Mouse (Mus musculus) embryonic facial prominence, embryonic 15.5 days (tissue): Measurements from ENCODE around the gene Trp53rkb. TPM values are rescaled to one million over a fixed set of nuclear protein-coding genes. Genes with fewer than 3 reads are reported as not detected.

Experiments
- ATAC-seq: fragments of 200-750 bp; cut with Nextera tagmentation; 2 replicates; pipeline ENCODE4 v1.8.0; 2017; ENCODE audit warnings: low read depth, moderate TSS enrichment; ENCODE audit not compliant: insufficient number of reproducible peaks, low FRiP score, low TSS enrichment
- H3K27ac ChIP-seq: fragments of 300-500 bp; sonication (generic); replicated peaks from 2 replicates; pipeline ENCODE4 v1.5.1; 2015; ENCODE audit warnings: mild to moderate bottlenecking, inconsistent platforms
- H3K27me3 ChIP-seq: fragments of 300-500 bp; sonication (generic); 2 replicates; pipeline ENCODE4 v1.6.1; 2015; ENCODE audit warnings: inconsistent platforms
- H3K36me3 ChIP-seq: fragments of 300-500 bp; sonication (generic); 2 replicates; pipeline ENCODE4 v1.6.1; 2015; ENCODE audit warnings: mild to moderate bottlenecking, inconsistent platforms
- H3K4me1 ChIP-seq: fragments of 300-500 bp; sonication (generic); 2 replicates; pipeline ENCODE4 v1.6.1; 2015; ENCODE audit warnings: inconsistent platforms
- H3K4me2 ChIP-seq: fragments of 300-500 bp; sonication (generic); replicated peaks from 2 replicates; pipeline ENCODE4 v1.6.1; 2015; ENCODE audit warnings: mild to moderate bottlenecking, inconsistent platforms
- H3K4me3 ChIP-seq: fragments of 300-500 bp; sonication (generic); replicated peaks from 2 replicates; pipeline ENCODE4 v1.5.1; 2015; ENCODE audit warnings: mild to moderate bottlenecking, inconsistent platforms
- H3K9ac ChIP-seq: fragments of 300-500 bp; sonication (generic); 2 replicates; pipeline ENCODE4 v1.6.1; 2015; ENCODE audit warnings: inconsistent platforms
- H3K9me3 ChIP-seq: fragments of 300-500 bp; sonication (generic); replicated peaks from 2 replicates; pipeline ENCODE4 v1.6.1; 2016; ENCODE audit warnings: inconsistent platforms
- WGBS: fragments of 180-500 bp; shearing (Covaris S2); methylation state at CpG from one replicate; pipeline ENCODE4 v1.1.7; 2015; 5-methylcytosine and 5-hydroxymethylcytosine counted together
- polyA plus RNA-seq: library from polyadenylated mRNA; unstranded; fragments of >200 nt; fragmentation: Nextera tagmentation; extraction: Ambion mirVana; gene quantifications from 2 replicates; pipeline ENCODE4 v1.2.1, GENCODE M21; 2015

Trp53rkb gene
- polyA plus RNA-seq, 1 experiment from 2014 or later, result 7.2 TPM

GRCm38 (mm10) chr2:166819849-166820248, 27.5 kb downstream of the Trp53rkb start:
- 86% methylated on average over 8 of the region's 8 CpGs for WGBS
- no peak for ATAC-seq

GRCm38 (mm10) chr2:166820844-166821243, 28.5 kb downstream of the Trp53rkb start:
- Histone ChIP-seq H3K4me1 (no peaks in the 10 kb centered on the region; the same call in 1 of the 2 replicates), H3K4me2 (no peak overlapping the region), H3K9me3 (no peaks in the 10 kb centered on the region), H3K4me3 (no peak overlapping the region), H3K9ac (no peak overlapping the region), H3K36me3 (0 out of 2 replicates have a peak, but pooled peaks cover 3% of the 10 kb centered on the region), H3K27ac (no peak overlapping the region), H3K27me3 (no peaks in the 10 kb centered on the region)
- 70% methylated on average over 2 of the region's 2 CpGs for WGBS
- no peak for ATAC-seq

More at GRCm38 (mm10) chr2:166819849-166820248, 27.5 kb downstream of the Trp53rkb start:
- no peaks in the 10 kb centered on the region for H3K27me3 ChIP-seq
- no peak overlapping the region for H3K9ac ChIP-seq
- no peaks in the 10 kb centered on the region for H3K9me3 ChIP-seq
- no peak overlapping the region for H3K27ac ChIP-seq
- H3K4me1 ChIP-seq, result no peaks in the 10 kb centered on the region; the same call in 1 of the 2 replicates
- 0 out of 2 replicates have a peak, but pooled peaks cover 3% of the 10 kb centered on the region for H3K36me3 ChIP-seq
- no peak overlapping the region for H3K4me3 ChIP-seq
- H3K4me2 ChIP-seq, result no peak overlapping the region

- H3K9me3 ChIP-seq, result no peaks in the 10 kb centered on the region
- H3K36me3 ChIP-seq, result 0 out of 2 replicates have a peak, but pooled peaks cover 3% of the 10 kb centered on the region
- H3K4me3 ChIP-seq, result no peak overlapping the region
- H3K4me1 ChIP-seq, result no peaks in the 10 kb centered on the region; the same call in 1 of the 2 replicates
- H3K4me2 ChIP-seq, result no peak overlapping the region
- ATAC-seq, result no peak
- no peak overlapping the region for H3K27ac ChIP-seq
- 90% methylated on average over 3 of the region's 3 CpGs for WGBS
- H3K27me3 ChIP-seq, result no peaks in the 10 kb centered on the region
- no peak overlapping the region for H3K9ac ChIP-seq
These were observed 29.1 kb downstream of the Trp53rkb start for GRCm38 (mm10) chr2:166821406-166821805.

DNA sequence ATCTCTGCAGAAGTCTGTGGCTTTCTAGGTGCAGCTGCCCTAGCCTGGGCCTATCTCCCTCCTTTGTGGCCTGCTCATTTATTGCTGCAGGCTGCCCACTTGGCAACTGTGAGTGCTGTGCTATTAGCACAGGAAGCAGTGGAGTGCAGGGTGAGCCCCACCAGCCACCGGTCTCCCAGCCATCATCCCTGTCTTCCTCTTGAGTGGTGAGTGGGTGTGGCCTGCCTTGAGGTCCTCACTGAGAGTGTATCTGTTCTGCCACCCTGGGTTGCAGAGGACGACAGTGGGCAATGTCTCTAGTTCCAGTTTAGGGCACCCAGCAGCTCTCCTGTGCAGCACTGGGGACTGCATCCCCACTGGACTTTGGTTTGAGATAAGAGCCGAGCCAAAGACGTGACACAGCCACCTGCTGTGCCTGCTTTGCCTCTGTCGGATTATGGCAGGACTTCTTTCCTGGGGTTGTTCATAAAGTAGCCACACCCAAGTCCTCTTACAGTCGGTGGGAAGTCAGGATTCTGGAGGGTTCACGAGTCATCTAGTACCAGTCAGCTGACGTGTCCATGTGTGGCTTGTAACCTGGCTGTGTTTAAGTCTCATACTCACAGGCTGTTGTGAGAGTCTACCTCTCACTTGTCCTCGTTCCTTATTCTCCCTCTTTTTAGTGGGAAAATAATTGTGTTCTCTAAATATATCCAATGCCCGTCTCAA, 29.9 kb downstream of the Trp53rkb start:
- Histone ChIP-seq H3K27ac (no peak overlapping the region), H3K36me3 (0 out of 2 replicates have a peak, but pooled peaks cover 6% of the 10 kb centered on the region), H3K4me3 (no peak overlapping the region), H3K9me3 (no peaks in the 10 kb centered on the region), H3K27me3 (no peaks in the 10 kb centered on the region), H3K4me1 (no peaks in the 10 kb centered on the region; the same call in 1 of the 2 replicates), H3K4me2 (no peak overlapping the region), H3K9ac (no peak overlapping the region)
- 74% methylated on average over 10 of the region's 10 CpGs for WGBS
- ATAC-seq, result no peak

- ATAC-seq, result no peak
- H3K9ac ChIP-seq, result no peak overlapping the region
- no peaks in the 10 kb centered on the region; the same call in 1 of the 2 replicates for H3K4me1 ChIP-seq
- H3K4me2 ChIP-seq, result no peak overlapping the region
- H3K4me3 ChIP-seq, result no peak overlapping the region
- 75% methylated on average over 2 of the region's 2 CpGs for WGBS
- H3K36me3 ChIP-seq, result 0 out of 2 replicates have a peak, but pooled peaks cover 8% of the 10 kb centered on the region
- no peaks in the 10 kb centered on the region for H3K9me3 ChIP-seq
- H3K27ac ChIP-seq, result no peak overlapping the region
- no peaks in the 10 kb centered on the region for H3K27me3 ChIP-seq
These were observed 30.6 kb downstream of the Trp53rkb start for GRCm38 (mm10) chr2:166822901-166823300.

- Histone ChIP-seq H3K4me2 (no peak overlapping the region), H3K4me1 (no peaks in the 10 kb centered on the region; the same call in 1 of the 2 replicates), H3K9ac (no peak overlapping the region), H3K27me3 (no peaks in the 10 kb centered on the region), H3K36me3 (0 out of 2 replicates have a peak, but pooled peaks cover 8% of the 10 kb centered on the region), H3K9me3 (no peaks in the 10 kb centered on the region), H3K27ac (no peak overlapping the region), H3K4me3 (no peak overlapping the region)
- 85% methylated on average over 5 of the region's 5 CpGs for WGBS
- no peak for ATAC-seq
These were observed 32.1 kb downstream of the Trp53rkb start for GRCm38 (mm10) chr2:166824386-166824785.

GRCm38 (mm10) chr2:166824998-166825397, 32.7 kb downstream of the Trp53rkb start:
- H3K36me3 ChIP-seq, result 0 out of 2 replicates have a peak, but pooled peaks cover 8% of the 10 kb centered on the region
- no peak overlapping the region for H3K4me2 ChIP-seq
- no peaks in the 10 kb centered on the region; the same call in 1 of the 2 replicates for H3K4me1 ChIP-seq
- 90% methylated on average over 5 of the region's 5 CpGs for WGBS
- H3K9me3 ChIP-seq, result no peaks in the 10 kb centered on the region
- no peak overlapping the region for H3K4me3 ChIP-seq
- H3K27ac ChIP-seq, result no peak overlapping the region
- H3K9ac ChIP-seq, result no peak overlapping the region
- no peak for ATAC-seq
- no peaks in the 10 kb centered on the region for H3K27me3 ChIP-seq

GRCm38 (mm10) chr2:166826491-166827224, 34.3 kb downstream of the Trp53rkb start:
- Histone ChIP-seq H3K4me2 (no peak overlapping the region), H3K4me1 (no peaks in the 10 kb centered on the region), H3K36me3 (0 out of 2 replicates have a peak, but pooled peaks cover 8% of the 10 kb centered on the region), H3K4me3 (no peak overlapping the region), H3K9me3 (no peaks in the 10 kb centered on the region), H3K9ac (no peak overlapping the region), H3K27me3 (no peaks in the 10 kb centered on the region), H3K27ac (no peak overlapping the region)
- ATAC-seq, result no peak
- WGBS, result 85% methylated on average over 8 of the region's 8 CpGs

DNA sequence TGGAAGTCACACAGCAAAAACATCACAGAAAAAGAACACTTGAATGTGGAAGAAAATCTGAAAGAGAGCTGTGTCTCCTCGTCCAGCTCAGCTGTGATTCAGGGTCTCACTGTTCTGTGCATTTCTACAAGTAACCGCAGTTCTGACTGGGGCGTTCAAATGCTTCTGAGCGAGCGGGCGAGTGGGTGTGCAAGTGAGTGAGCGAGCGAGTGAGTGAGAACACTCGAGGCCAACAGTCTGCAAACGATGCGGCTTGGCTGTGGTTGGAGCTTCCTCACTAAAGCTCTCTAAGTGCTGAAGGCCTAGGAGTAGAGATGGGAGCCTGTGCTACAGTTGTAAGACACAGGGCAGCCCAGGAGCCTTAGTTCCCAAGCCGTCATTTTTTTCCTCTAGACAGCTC, 36.0 kb downstream of the Trp53rkb start:
- Histone ChIP-seq H3K36me3 (0 out of 2 replicates have a peak, but pooled peaks cover 8% of the 10 kb centered on the region), H3K27me3 (no peaks in the 10 kb centered on the region), H3K4me1 (no peaks in the 10 kb centered on the region), H3K4me3 (no peak overlapping the region), H3K9ac (no peak overlapping the region), H3K27ac (no peak overlapping the region), H3K4me2 (no peak overlapping the region), H3K9me3 (no peaks in the 10 kb centered on the region)
- no peak for ATAC-seq
- WGBS, result 89% methylated on average over 12 of the region's 12 CpGs

- Histone ChIP-seq H3K9ac (no peak overlapping the region), H3K27ac (peak overlapping the region; percentile 22; the same call in 1 of the 2 replicates), H3K4me1 (no peaks in the 10 kb centered on the region), H3K9me3 (no peaks in the 10 kb centered on the region), H3K36me3 (peaks cover 17% of the 10 kb centered on the region; the same call in 1 of the 2 replicates), H3K4me2 (no peak overlapping the region), H3K4me3 (no peak overlapping the region), H3K27me3 (no peaks in the 10 kb centered on the region)
- no peak for ATAC-seq
- 79% methylated on average over 5 of the region's 5 CpGs for WGBS
These were observed 38.0 kb downstream of the Trp53rkb start for GRCm38 (mm10) chr2:166830350-166830749.

DNA sequence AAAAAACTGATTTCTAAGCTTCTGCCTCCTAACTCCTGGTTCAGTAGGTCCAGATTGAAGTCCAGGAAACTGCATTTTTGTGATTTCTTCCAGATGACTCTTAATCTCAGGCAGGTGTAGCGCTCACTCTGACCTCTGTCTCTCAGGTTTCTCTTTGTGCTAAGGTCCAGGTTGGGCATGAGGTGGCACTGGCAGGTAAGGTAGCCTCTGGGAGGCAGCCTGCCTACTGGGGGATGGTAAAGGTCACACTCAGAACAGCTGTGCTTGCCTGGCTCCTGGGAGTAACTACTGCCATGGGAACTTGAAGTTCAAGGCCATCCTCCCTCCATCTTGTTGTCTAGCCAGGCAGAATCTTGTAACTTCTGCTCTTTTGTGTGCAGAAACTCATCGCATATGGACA, 41.8 kb downstream of the Trp53rkb start:
- Histone ChIP-seq H3K36me3 (peaks cover 35% of the 10 kb centered on the region), H3K27me3 (no peaks in the 10 kb centered on the region), H3K4me3 (no peak overlapping the region), H3K4me1 (no peaks in the 10 kb centered on the region), H3K9me3 (no peaks in the 10 kb centered on the region), H3K4me2 (no peak overlapping the region), H3K27ac (no peak overlapping the region), H3K9ac (no peak overlapping the region)
- WGBS, result 89% methylated on average over 2 of the region's 2 CpGs
- no peak for ATAC-seq
